Mouse (Mus musculus) kidney, adult 2 months (tissue): ENCODE measurements around the gene Esrra.

Experiments used
- CTCF ChIP-seq: fragments of 200-500 bp; conservative IDR thresholded peaks from 2 replicates; pipeline ENCODE4 v1.5.1; 2011; ENCODE audit warnings: low read depth, mild to moderate bottlenecking, control low read depth, low read length, moderate library complexity, mixed read lengths; ENCODE audit not compliant: insufficient read depth, insufficient read length
- POLR2A ChIP-seq: fragments of 200-500 bp; IDR thresholded peaks from one replicate; pipeline ENCODE4 v1.6.1; 2011; ENCODE audit warnings: low read depth, low read length, control low read depth

DNA sequence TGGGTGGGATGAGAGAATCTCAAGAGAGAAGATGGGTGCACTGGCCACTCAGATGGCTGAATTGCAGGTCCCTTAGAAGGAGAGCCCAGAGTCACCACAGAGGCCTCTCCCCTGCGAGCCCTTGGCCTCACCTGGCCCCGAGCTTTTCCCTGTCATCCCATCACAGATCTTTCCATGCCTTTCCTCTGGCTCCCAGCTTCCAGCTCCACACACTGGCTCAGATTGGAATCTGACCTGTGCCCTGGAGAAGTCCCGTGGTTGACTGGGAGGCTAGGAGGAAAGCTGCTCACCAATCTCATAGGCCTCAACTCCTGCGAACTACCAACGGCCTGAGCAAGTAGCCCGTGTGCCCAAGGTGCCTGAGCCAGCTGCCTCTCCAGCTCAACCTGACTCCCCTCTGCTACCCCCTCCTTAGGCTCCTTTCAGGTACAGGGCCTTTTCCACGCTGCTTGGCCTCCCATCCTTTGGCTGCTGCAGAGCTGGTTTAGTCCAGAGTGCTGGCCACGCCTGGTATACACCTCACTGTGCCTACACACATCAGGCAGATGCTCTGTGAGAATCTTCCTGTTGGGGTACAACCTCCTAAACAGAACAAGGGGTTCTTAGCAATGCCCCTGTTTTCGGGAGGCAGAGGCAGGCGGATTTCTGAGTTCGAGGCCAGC lies 16.0 kb downstream of the Esrra start:
- no peak for TF ChIP-seq CTCF
- no peak for TF ChIP-seq POLR2A
